Mouse (Mus musculus) heart, embryonic 11.5 days (tissue): ENCODE measurements around the gene Csf3. TPM values are rescaled to one million over a fixed set of nuclear protein-coding genes. Genes with fewer than 3 reads are reported as not detected.
A peak's percentile ranks its signal among the peaks of the same experiment; 100 is the strongest.

Source experiments
- ATAC-seq: fragments of 200-750 bp; cut with Nextera tagmentation; replicated peaks from 2 replicates; pipeline ENCODE4 v1.8.0; 2017; ENCODE audit warnings: moderate library complexity; ENCODE audit not compliant: insufficient number of reproducible peaks, low FRiP score, low TSS enrichment
- H3K27ac ChIP-seq: fragments of 300-500 bp; sonication (generic); 2 replicates; pipeline ENCODE4 v1.5.1; 2014; ENCODE audit warnings: mild to moderate bottlenecking, low read depth, low read length
- H3K27me3 ChIP-seq: fragments of 300-500 bp; sonication (generic); 2 replicates; pipeline ENCODE4 v1.6.1; 2014; ENCODE audit warnings: mild to moderate bottlenecking, low read length, mixed read lengths; ENCODE audit not compliant: control insufficient read depth, insufficient read depth
- H3K36me3 ChIP-seq: fragments of 300-500 bp; sonication (generic); 2 replicates; pipeline ENCODE4 v1.6.1; 2014; ENCODE audit warnings: mild to moderate bottlenecking, low read length, moderate library complexity, mixed read lengths; ENCODE audit not compliant: control insufficient read depth, insufficient read depth
- H3K4me1 ChIP-seq: fragments of 300-500 bp; sonication (generic); 2 replicates; pipeline ENCODE4 v1.6.1; 2014; ENCODE audit warnings: low read length; ENCODE audit not compliant: control insufficient read depth, insufficient read depth
- H3K4me2 ChIP-seq: fragments of 300-500 bp; sonication (generic); 2 replicates; pipeline ENCODE4 v1.6.1; 2014; ENCODE audit warnings: mild to moderate bottlenecking, moderate library complexity
- H3K4me3 ChIP-seq: fragments of 300-500 bp; sonication (generic); 2 replicates; pipeline ENCODE4 v1.5.1; 2014; ENCODE audit warnings: low read depth, low read length
- H3K9ac ChIP-seq: fragments of 300-500 bp; sonication (generic); 2 replicates; pipeline ENCODE4 v1.6.1; 2014; ENCODE audit warnings: mild to moderate bottlenecking, low read depth, low read length, moderate library complexity
- H3K9me3 ChIP-seq: fragments of 300-500 bp; sonication (generic); replicated peaks from 2 replicates; pipeline ENCODE4 v1.6.1; 2016; ENCODE audit warnings: low read length; ENCODE audit not compliant: control insufficient read depth
- WGBS: fragments of 180-500 bp; shearing (Covaris S2); extraction: QIAGEN DNeasy Blood & Tissue Kit; methylation state at CpG from one replicate; pipeline ENCODE4 v1.1.7; 2014; ENCODE audit not compliant: insufficient replicate concordance; 5-methylcytosine and 5-hydroxymethylcytosine counted together
- polyA plus RNA-seq: library from polyadenylated mRNA; unstranded; fragments of >200 nt; fragmentation: Nextera tagmentation; extraction: Ambion mirVana; gene quantifications from 2 replicates; pipeline ENCODE4 v1.2.1, GENCODE M21; 2014

Csf3 gene
- polyA plus RNA-seq, 1 experiment from 2014 or later, result not detected

DNA sequence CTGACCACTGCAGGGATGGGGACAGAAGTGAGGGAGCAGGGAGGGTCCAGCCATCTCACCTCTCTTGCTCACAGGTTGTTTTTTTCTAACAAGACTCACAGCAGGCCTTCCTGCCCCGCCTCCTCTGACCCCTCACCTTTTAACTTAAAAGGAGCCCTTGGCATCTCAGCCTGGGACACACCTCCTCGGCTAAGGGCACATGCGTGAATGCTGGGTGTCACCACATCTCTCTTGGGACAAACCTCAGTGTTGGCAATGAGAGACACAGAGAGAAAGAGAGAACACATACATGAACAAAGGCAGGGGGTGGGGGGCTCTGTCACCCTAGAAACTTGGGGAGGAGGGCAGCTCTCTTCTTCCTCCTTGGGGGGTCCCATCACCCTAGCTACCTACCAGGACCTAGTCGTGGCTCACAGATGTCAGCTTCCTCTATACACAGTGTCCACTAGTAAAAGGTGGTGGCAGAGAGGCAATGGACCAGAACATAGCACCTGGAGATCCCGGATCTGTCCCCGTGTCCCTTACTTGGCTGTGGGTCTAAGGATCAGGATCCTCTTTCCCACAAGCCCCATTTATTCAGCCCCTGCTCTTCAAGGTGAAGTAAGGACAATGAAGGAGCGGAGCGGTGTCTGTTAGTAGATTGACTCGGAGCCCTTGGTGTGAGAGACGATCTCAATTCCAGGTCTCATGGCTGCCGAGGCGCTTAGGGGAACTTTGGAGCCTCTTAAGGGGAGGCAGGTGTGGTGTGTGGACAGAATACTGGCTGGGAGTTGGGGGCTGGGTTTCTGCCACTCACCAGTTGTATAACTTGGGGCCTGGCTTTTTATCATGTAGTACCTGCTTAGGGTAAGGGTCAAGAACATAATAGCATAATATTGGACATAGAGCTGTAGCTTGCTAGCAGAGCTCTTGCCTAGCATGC is 45.1 kb downstream of the Csf3 start:
- Histone ChIP-seq H3K4me1 (peaks cover 86% of the 10 kb centered on the region), H3K27ac (0 out of 2 replicates have a peak overlapping the region, but pooled peaks have one; percentile 18), H3K4me3 (no peak overlapping the region), H3K9me3 (no peaks in the 10 kb centered on the region), H3K27me3 (no peaks in the 10 kb centered on the region), H3K4me2 (peak overlapping the region; percentile 56), H3K36me3 (no peaks in the 10 kb centered on the region), H3K9ac (0 out of 2 replicates have a peak overlapping the region, but pooled peaks have one; percentile 8)
- WGBS, result 41% methylated on average over 12 of the region's 12 CpGs
- no peak for ATAC-seq

DNA sequence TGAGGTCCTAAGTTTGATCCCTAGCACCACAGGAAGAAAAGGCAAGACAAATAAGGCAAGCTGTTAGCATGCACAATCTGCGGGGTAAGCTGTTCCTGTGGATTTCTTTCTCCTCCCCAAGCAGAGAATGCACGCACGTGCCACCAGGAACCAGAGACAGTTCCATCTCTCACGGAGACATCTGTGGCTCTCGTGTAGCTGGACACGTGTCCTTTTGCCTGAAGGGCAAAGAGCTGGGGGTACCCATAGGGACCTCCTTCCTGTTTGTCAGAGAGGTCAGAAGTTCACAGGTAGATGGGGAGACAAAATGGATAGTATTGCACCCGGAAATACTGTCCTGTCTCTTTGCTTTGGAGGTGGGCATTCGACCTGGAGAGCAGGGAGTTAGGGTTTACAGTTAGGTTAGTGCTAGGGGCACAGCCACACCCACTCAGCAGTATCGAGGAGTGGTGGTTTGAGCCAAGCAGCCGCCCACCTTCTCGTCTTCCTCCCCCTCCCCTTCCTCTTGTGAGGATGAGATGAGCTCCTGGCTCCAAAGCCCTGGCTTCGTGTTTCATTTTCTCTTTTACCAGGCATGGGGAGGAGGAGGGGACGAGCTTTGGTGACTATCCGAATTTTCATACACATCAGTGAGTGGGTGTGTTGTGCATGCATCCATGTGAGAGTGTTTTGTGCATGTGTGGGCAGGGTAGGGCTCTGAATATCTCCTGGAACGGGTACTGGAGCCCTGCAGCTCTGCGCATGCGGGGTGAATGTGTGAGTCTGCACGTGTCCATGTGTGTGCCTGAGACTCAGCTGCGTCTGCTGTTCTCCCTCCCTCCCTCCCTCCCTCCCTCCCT is 46.0 kb downstream of the Csf3 start:
- ATAC-seq, result peak; percentile 64
- no peaks in the 10 kb centered on the region for H3K9me3 ChIP-seq
- WGBS, result 5% methylated on average over 19 of the region's 19 CpGs
- H3K4me1 ChIP-seq, result peaks cover 93% of the 10 kb centered on the region
- H3K4me2 ChIP-seq, result peak overlapping the region; percentile 56
- peak overlapping the region; percentile 13 for H3K4me3 ChIP-seq
- peak overlapping the region; percentile 18 for H3K27ac ChIP-seq
- H3K9ac ChIP-seq, result no peak overlapping the region; the same call in 1 of the 2 replicates
- H3K36me3 ChIP-seq, result no peaks in the 10 kb centered on the region
- H3K27me3 ChIP-seq, result no peaks in the 10 kb centered on the region

DNA sequence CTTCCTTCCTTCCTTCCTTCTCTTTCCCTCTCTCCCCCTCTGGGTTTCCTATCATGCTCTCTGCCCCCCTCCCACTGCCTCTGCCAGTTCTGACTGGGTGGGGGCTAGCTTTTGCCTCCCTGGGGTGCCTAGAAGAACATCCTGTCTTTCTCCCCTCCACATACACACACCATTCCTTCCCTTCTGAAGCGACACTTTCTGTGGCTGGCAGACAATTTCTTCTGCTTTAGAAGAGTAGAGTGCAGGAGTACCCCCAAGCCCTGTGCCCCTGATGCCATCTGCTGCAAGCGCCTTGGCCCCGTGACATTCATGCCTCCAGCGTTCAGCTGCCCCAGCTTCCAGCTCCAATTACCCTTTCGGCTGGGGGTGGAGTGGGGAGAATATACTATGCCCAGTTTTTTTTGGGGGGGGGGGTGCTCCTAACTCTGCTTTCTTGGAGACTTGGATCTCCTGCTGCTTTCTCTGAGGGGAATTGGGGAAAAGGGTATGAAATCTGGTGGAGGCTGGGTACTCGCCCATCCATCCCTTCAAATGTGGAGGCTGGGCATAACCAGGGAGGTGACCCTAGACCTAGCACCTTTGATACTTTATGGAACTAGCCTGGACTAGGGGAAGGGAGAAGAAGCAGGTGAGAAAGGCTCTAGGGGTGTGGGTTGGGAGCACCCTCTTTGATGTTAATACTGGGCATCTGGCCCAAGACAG is 46.9 kb downstream of the Csf3 start:
- no peaks in the 10 kb centered on the region for H3K27me3 ChIP-seq
- H3K36me3 ChIP-seq, result no peaks in the 10 kb centered on the region
- H3K4me2 ChIP-seq, result peak overlapping the region; percentile 50
- 37% methylated on average over 6 of the region's 6 CpGs for WGBS
- ATAC-seq, result no peak
- peaks cover 97% of the 10 kb centered on the region for H3K4me1 ChIP-seq
- peak overlapping the region; percentile 73 for H3K27ac ChIP-seq
- no peaks in the 10 kb centered on the region for H3K9me3 ChIP-seq
- H3K9ac ChIP-seq, result peak overlapping the region; percentile 43; the same call in 1 of the 2 replicates
- 0 out of 2 replicates have a peak overlapping the region, but pooled peaks have one; percentile 11 for H3K4me3 ChIP-seq

DNA sequence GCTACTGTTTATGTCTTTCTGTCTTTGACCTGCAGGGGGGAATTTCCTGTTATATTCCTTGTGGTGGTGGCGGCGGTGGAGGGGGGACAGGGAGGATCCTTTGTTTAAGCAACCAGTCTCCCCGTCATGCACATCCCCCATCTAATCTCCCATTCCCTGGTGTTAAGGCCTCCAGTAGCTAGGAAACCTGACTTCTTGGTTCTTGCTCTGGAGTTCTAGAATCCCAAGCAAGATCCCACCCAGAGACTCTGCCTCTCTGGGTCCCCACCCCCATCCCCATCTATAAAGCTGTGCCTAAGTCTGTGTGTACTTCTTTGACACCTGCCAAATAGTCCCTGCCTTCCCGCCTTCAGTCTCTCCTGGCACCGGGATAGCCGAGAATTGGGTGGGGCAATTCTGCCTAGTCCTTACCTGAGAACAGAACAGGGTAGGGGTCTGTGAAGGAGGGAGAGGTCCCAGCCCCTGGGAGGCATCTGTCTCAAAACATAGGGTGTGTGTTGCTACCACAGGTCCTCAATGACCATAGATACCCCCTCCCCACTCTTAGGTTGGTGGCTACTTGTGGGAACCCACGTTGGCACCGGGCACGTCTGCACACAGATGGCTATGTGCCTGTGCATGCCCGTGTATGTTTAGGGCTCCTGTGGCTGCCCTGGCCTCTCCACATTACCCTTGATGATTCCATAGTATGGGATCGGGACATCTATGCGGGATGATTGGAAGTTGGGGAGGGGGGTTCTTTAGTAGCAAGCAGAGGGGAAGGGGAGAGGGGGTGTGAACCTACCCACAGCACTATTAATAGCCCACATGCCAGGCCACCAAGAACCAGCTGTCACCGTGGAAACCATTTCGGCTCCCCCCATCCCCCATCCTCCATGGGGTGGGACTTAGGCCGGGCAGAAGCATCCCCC is 47.7 kb downstream of the Csf3 start:
- H3K27me3 ChIP-seq, result no peaks in the 10 kb centered on the region
- ATAC-seq, result no peak
- H3K4me3 ChIP-seq, result 0 out of 2 replicates have a peak overlapping the region, but pooled peaks have one; percentile 11
- H3K9me3 ChIP-seq, result no peaks in the 10 kb centered on the region
- H3K9ac ChIP-seq, result peak overlapping the region; percentile 43; the same call in 1 of the 2 replicates
- peak overlapping the region; percentile 73 for H3K27ac ChIP-seq
- H3K36me3 ChIP-seq, result no peaks in the 10 kb centered on the region
- peaks cover 96% of the 10 kb centered on the region for H3K4me1 ChIP-seq
- WGBS, result 26% methylated on average over 15 of the region's 15 CpGs
- H3K4me2 ChIP-seq, result peak overlapping the region; percentile 41

DNA sequence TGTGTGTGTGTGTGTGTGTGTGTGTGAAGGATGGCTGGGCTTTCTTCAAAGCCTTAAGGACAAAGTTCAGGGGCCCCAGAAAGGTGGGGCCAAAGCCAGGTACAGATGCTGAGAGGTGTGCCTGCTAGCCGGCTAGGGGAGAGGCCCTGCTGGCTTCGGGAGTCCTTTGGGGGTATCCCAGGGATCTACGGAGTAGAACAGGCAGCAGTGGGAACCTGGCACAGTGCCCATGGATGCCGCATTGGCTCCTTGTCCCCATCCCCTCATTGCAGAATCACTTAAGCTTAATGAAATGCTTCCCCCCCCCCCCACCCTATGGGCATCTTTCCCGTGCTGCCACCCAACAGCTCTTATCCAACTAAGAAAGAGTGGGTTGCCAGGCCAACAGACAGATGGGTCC is 48.7 kb downstream of the Csf3 start:
- H3K36me3 ChIP-seq, result no peaks in the 10 kb centered on the region
- no peaks in the 10 kb centered on the region for H3K9me3 ChIP-seq
- peak overlapping the region; percentile 87 for H3K27ac ChIP-seq
- no peak overlapping the region for H3K4me3 ChIP-seq
- H3K9ac ChIP-seq, result peak overlapping the region; percentile 58; the same call in 1 of the 2 replicates
- peak overlapping the region; percentile 41; the same call in 1 of the 2 replicates for H3K4me2 ChIP-seq
- 38% methylated on average over 5 of the region's 5 CpGs for WGBS
- no peak for ATAC-seq
- peaks cover 96% of the 10 kb centered on the region for H3K4me1 ChIP-seq
- no peaks in the 10 kb centered on the region for H3K27me3 ChIP-seq

DNA sequence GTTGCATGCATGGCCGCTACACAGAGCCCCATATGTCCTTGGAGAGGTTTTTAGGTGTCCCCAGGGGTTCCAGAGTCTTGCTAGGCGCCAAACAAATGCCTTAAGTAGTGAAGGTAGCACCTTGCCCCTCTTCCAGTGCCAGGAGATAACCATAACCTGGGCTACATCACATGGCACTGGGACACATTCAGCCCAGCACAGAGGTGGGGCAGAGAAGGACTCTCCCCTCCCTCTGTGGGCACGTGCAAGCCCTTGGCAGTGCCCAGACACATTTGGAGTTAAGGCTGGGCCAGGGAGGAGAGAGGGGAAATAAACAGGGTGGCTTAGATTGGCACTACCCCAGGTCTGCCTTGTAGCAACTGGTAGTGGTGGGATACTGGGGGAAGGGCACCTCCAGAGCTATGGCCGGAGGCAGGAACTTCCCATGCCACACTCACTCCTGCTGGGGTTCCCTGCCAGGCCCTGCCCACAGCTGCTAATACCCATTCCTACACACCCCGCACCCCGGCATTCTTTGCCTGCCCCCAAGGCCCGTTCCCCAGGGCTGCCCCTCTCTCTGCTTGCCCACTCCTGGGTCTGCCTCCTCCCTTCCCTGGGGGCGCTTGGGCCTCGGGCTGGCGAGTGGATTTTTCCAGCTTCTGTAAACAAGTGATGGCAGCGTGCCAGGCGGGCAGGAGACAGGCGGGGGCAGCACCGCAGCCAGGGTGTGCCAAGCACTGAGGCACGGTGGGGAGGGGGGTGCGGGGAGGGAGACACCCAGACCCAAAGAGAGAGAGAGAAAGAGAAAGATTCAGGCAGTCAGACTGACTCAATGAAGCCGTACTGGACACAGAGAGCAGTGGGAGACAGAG is 49.5 kb downstream of the Csf3 start:
- Histone ChIP-seq H3K9ac (peak overlapping the region; percentile 25), H3K27me3 (no peaks in the 10 kb centered on the region), H3K9me3 (no peaks in the 10 kb centered on the region), H3K4me1 (peaks cover 94% of the 10 kb centered on the region), H3K36me3 (no peaks in the 10 kb centered on the region), H3K4me2 (peak overlapping the region; percentile 59), H3K27ac (peak overlapping the region; percentile 87), H3K4me3 (no peak overlapping the region)
- 34% methylated on average over 16 of the region's 17 CpGs for WGBS
- ATAC-seq, result no peak

DNA sequence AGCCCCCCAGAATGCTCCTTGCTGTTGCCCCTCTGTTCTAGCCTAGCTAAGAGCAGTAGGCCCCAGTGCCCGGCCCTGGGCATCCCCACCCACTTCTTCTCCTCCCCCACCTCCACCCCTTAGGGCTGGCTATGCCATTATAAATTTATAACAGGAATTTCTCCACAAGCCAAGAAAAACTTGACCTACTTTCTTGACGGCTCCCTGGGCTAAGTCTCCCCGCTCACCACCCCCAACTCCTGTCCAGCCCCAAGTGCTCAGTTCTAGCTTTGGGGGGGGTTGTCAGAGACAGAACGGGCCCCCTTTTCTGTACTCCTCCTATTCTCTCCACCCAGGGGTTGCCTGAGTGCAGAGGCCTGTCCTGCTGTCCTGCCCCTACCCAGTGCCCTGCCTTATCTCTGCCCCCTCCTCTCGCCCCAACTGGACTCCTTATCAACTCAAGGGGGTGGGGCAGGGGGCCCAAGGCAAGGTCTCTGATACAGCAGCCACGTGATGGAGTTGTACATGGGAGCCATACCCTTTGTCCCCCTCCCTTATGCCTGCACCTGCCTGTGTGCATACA is 50.2 kb downstream of the Csf3 start:
- H3K4me2 ChIP-seq, result peak overlapping the region; percentile 59

More for the DNA sequence above, 50.2 kb downstream of the Csf3 start:
- WGBS, result 10% methylated on average over 6 of the region's 6 CpGs
- Histone ChIP-seq H3K36me3 (no peaks in the 10 kb centered on the region), H3K4me1 (peaks cover 94% of the 10 kb centered on the region), H3K9ac (peak overlapping the region; percentile 25), H3K27me3 (no peaks in the 10 kb centered on the region), H3K9me3 (no peaks in the 10 kb centered on the region), H3K4me3 (peak overlapping the region; percentile 8; the same call in 1 of the 2 replicates), H3K27ac (peak overlapping the region; percentile 87)
- peak; percentile 63 for ATAC-seq
